Mouse (Mus musculus): Measurements from ENCODE around the gene Gm4952. TPM values are rescaled to one million over a fixed set of nuclear protein-coding genes. Genes with fewer than 3 reads are reported as not detected.

The Gm4952 gene
- polyA plus RNA-seq (2015; fragmentation: Nextera tagmentation; extraction: Ambion mirVana) = 0.10 and 0.31 TPM in 2 replicates

DNA sequence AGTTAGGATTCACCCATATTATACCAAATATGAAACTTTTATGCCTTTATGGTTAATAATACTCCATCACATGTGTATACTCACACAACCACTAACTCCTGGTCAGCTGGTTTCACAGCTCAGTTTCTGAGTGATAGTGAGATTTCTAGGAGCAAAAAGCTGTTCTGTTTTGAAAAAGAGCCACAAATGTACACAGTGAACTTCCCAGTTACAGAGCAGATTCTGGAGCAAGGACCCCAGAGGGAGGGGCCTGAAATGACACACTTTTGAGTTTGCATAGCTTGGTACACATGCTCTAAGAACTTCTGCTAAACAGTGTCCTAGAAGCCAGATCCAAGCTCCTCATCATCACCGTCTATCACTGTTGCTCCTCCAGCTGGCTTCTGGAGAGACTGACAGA, at the start of gene Gm4952:
Gene Gm4952, plus strand, starts transcription at position 301 of the 400 bp plus-strand sequence.
- Histone ChIP-seq H3K27me3 (no peaks in the 10 kb centered on the region), H3K4me3 (no peak within 1 kb of the TSS), H3K4me2 (no peak within 1 kb of the TSS), H3K36me3 (no peaks in the 10 kb centered on the region), H3K9ac (no peak within 1 kb of the TSS), H3K9me3 (no peaks in the 10 kb centered on the region), H3K4me1 (replicated peaks) (peaks cover 11% of the 10 kb centered on the region), H3K27ac (replicated peaks) (no peak within 1 kb of the TSS)
- WGBS = 69% methylated on average over 1 of the region's 1 CpGs
- ATAC-seq (ENCODE audit: low FRiP score, low read depth) = no peak

- Histone ChIP-seq H3K27ac (replicated peaks) (no peak overlapping the region), H3K27me3 (no peaks in the 10 kb centered on the region), H3K9me3 (no peaks in the 10 kb centered on the region), H3K36me3 (no peaks in the 10 kb centered on the region), H3K4me3 (no peak overlapping the region), H3K4me2 (no peak overlapping the region), H3K4me1 (replicated peaks) (no peaks in the 10 kb centered on the region), H3K9ac (no peak overlapping the region)
- WGBS = 46% methylated on average over 5 of the region's 5 CpGs
- ATAC-seq (ENCODE audit: low FRiP score, low read depth) = no peak
Measured at GRCm38 (mm10) chr19:12550005-12550942, 49.5 kb upstream of the Gm4952 start.

GRCm38 (mm10) chr19:12556293-12556692, 43.5 kb upstream of the Gm4952 start:
- no peaks in the 10 kb centered on the region for H3K4me1 ChIP-seq (replicated peaks)

GRCm38 (mm10) chr19:12558219-12558618, 41.6 kb upstream of the Gm4952 start:
- no peaks in the 10 kb centered on the region for H3K9me3 ChIP-seq
- no peaks in the 10 kb centered on the region for H3K27me3 ChIP-seq
- H3K9ac ChIP-seq = no peak overlapping the region
- H3K4me1 ChIP-seq (replicated peaks) = no peaks in the 10 kb centered on the region
- no peak overlapping the region for H3K27ac ChIP-seq (replicated peaks)
- no peak overlapping the region for H3K4me3 ChIP-seq
- no peaks in the 10 kb centered on the region for H3K36me3 ChIP-seq
- no peak for ATAC-seq (ENCODE audit: low FRiP score, low read depth)
- 88% methylated on average over 4 of the region's 4 CpGs for WGBS
- no peak overlapping the region for H3K4me2 ChIP-seq

More at GRCm38 (mm10) chr19:12556293-12556692, 43.5 kb upstream of the Gm4952 start:
- H3K9me3 ChIP-seq = no peaks in the 10 kb centered on the region
- no peak overlapping the region for H3K27ac ChIP-seq (replicated peaks)
- ATAC-seq (ENCODE audit: low FRiP score, low read depth) = no peak
- 90% methylated on average over 2 of the region's 2 CpGs for WGBS
- no peaks in the 10 kb centered on the region for H3K27me3 ChIP-seq
- no peaks in the 10 kb centered on the region for H3K36me3 ChIP-seq
- H3K4me2 ChIP-seq = no peak overlapping the region
- H3K4me3 ChIP-seq = no peak overlapping the region
- no peak overlapping the region for H3K9ac ChIP-seq

GRCm38 (mm10) chr19:12564197-12564596, 35.6 kb upstream of the Gm4952 start:
- ATAC-seq (ENCODE audit: low FRiP score, low read depth) = no peak
- Histone ChIP-seq H3K4me2 (no peak overlapping the region), H3K27ac (replicated peaks) (no peak overlapping the region), H3K4me1 (replicated peaks) (no peaks in the 10 kb centered on the region), H3K9me3 (no peaks in the 10 kb centered on the region), H3K4me3 (no peak overlapping the region), H3K9ac (no peak overlapping the region), H3K36me3 (no peaks in the 10 kb centered on the region), H3K27me3 (no peaks in the 10 kb centered on the region)

- WGBS = 68% methylated on average over 4 of the region's 4 CpGs
- Histone ChIP-seq H3K9ac (no peak overlapping the region), H3K27me3 (no peaks in the 10 kb centered on the region), H3K27ac (replicated peaks) (no peak overlapping the region), H3K4me1 (replicated peaks) (no peaks in the 10 kb centered on the region), H3K9me3 (no peaks in the 10 kb centered on the region), H3K4me2 (no peak overlapping the region), H3K36me3 (no peaks in the 10 kb centered on the region), H3K4me3 (no peak overlapping the region)
- ATAC-seq (ENCODE audit: low FRiP score, low read depth) = no peak
Measured at GRCm38 (mm10) chr19:12567011-12567410, 32.8 kb upstream of the Gm4952 start.

GRCm38 (mm10) chr19:12570866-12571265, 28.9 kb upstream of the Gm4952 start:
- 64% methylated on average over 2 of the region's 2 CpGs for WGBS
- Histone ChIP-seq H3K27me3 (no peaks in the 10 kb centered on the region), H3K9me3 (no peaks in the 10 kb centered on the region), H3K9ac (no peak overlapping the region), H3K4me2 (no peak overlapping the region), H3K36me3 (no peaks in the 10 kb centered on the region), H3K4me1 (replicated peaks) (peaks cover 16% of the 10 kb centered on the region), H3K27ac (replicated peaks) (no peak overlapping the region), H3K4me3 (no peak overlapping the region)
- no peak for ATAC-seq (ENCODE audit: low FRiP score, low read depth)

GRCm38 (mm10) chr19:12571687-12572086, 28.1 kb upstream of the Gm4952 start:
- Histone ChIP-seq H3K27me3 (no peaks in the 10 kb centered on the region), H3K36me3 (no peaks in the 10 kb centered on the region), H3K4me3 (no peak overlapping the region), H3K4me1 (replicated peaks) (peaks cover 16% of the 10 kb centered on the region), H3K9me3 (no peaks in the 10 kb centered on the region), H3K9ac (no peak overlapping the region), H3K27ac (replicated peaks) (no peak overlapping the region), H3K4me2 (no peak overlapping the region)
- WGBS = 96% methylated on average over 1 of the region's 1 CpGs
- no peak for ATAC-seq (ENCODE audit: low FRiP score, low read depth)

- Histone ChIP-seq H3K9me3 (no peaks in the 10 kb centered on the region), H3K4me3 (peak overlapping the region; percentile 43), H3K4me2 (peak overlapping the region; percentile 66), H3K9ac (peak overlapping the region; percentile 48), H3K27me3 (no peaks in the 10 kb centered on the region), H3K27ac (replicated peaks) (peak overlapping the region; percentile 43), H3K36me3 (no peaks in the 10 kb centered on the region), H3K4me1 (replicated peaks) (peaks cover 16% of the 10 kb centered on the region)
- WGBS = 88% methylated on average over 1 of the region's 1 CpGs
- ATAC-seq (ENCODE audit: low FRiP score, low read depth) = no peak; the same call in 1 of the 2 replicates
Measured at GRCm38 (mm10) chr19:12572614-12573265, 27.0 kb upstream of the Gm4952 start.

DNA sequence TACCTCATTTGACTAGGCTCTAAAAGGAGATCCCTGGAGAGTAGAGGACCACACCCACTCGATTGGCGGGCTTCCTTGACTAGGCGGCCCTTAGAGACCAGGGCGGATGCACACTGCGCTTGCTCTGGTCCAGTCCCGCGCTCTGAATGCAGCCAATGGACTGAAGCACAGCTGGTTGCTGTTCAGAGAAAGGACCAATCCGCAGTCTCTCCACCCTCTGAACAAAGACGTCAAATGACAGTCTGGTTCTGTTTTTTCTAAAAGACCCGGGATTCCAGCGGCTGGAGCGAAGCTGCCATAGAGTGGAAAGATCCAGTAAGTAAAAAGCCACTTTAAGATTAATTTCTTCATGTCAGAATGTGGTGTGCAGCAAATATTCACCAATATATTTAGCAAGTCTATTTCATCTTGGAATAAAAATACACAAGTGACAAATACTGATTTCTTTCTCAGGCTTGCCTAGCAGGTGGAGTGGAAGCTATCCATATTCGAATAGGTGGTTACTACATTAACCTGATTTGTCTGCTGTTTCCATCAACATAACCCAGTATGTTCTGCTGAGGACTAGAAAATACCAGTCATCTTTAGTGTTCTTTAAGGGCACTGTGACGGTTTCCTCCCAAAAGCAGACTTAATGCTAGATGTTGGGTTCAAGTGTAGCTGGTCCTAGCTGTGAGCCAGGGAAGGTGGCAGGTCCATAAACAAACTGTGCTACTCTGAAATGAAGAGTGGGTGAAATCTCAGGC, 26.3 kb upstream of the Gm4952 start:
- peak; percentile 100 for ATAC-seq (ENCODE audit: low FRiP score, low read depth)
- WGBS = 7% methylated on average over 14 of the region's 14 CpGs
- H3K27ac ChIP-seq (replicated peaks) = peak overlapping the region; percentile 43

DNA sequence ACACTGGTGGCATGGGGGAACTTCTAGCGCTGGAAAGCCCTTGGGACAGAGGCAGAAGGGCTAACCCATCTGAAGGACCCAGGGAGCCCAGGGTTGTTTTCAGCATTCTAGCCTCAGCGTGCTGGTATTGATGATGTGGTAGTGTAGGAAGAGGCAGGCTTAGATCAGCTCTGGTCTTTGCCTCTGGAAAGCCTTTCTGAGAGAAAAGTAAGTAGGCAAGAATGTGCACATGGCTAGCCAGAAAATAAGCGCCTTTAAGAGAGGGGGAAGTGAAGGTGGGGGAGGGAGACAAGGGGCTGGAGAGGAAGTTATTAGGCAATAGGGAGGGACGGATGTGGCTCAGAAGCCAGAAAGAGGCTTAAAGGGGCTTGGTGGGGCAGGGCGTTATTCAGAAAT, 25.8 kb upstream of the Gm4952 start:
- peak overlapping the region; percentile 43 for H3K4me3 ChIP-seq
- no peaks in the 10 kb centered on the region for H3K36me3 ChIP-seq
- no peaks in the 10 kb centered on the region for H3K9me3 ChIP-seq
- ATAC-seq (ENCODE audit: low FRiP score, low read depth) = no peak
- peak overlapping the region; percentile 28 for H3K9ac ChIP-seq
- H3K27me3 ChIP-seq = no peaks in the 10 kb centered on the region
- H3K4me2 ChIP-seq = peak overlapping the region; percentile 66
- H3K4me1 ChIP-seq (replicated peaks) = peaks cover 16% of the 10 kb centered on the region
- no peak overlapping the region for H3K27ac ChIP-seq (replicated peaks)
- WGBS = 28% methylated on average over 5 of the region's 5 CpGs

More for the DNA sequence above, 26.3 kb upstream of the Gm4952 start:
- Histone ChIP-seq H3K9me3 (no peaks in the 10 kb centered on the region), H3K9ac (peak overlapping the region; percentile 48), H3K27me3 (no peaks in the 10 kb centered on the region), H3K4me1 (replicated peaks) (peaks cover 16% of the 10 kb centered on the region), H3K4me3 (peak overlapping the region; percentile 43), H3K4me2 (peak overlapping the region; percentile 66), H3K36me3 (no peaks in the 10 kb centered on the region)

- WGBS = 87% methylated on average over 7 of the region's 7 CpGs
- no peak overlapping the region for H3K4me3 ChIP-seq
- no peaks in the 10 kb centered on the region for H3K9me3 ChIP-seq
- H3K4me2 ChIP-seq = no peak overlapping the region
- no peaks in the 10 kb centered on the region for H3K36me3 ChIP-seq
- ATAC-seq (ENCODE audit: low FRiP score, low read depth) = no peak
- no peak overlapping the region for H3K9ac ChIP-seq
- no peak overlapping the region for H3K27ac ChIP-seq (replicated peaks)
- H3K27me3 ChIP-seq = no peaks in the 10 kb centered on the region
- peaks cover 16% of the 10 kb centered on the region for H3K4me1 ChIP-seq (replicated peaks)
Measured at GRCm38 (mm10) chr19:12575107-12575506, 24.7 kb upstream of the Gm4952 start.

Measured in hindbrain, embryonic 15.5 days (tissue).